Mouse (Mus musculus) ES-Bruce4 (cell line): ENCODE data around the gene Mrpl17.

Experiments used
- CTCF ChIP-seq: IDR thresholded peaks from one replicate; pipeline ENCODE4 v1.8.1; 2011; ENCODE audit warnings: low read depth, low read length
- EP300 ChIP-seq: IDR thresholded peaks from 2 replicates; pipeline ENCODE4 v1.6.1; 2011; ENCODE audit warnings: low read depth, low read length; ENCODE audit not compliant: insufficient read depth

DNA sequence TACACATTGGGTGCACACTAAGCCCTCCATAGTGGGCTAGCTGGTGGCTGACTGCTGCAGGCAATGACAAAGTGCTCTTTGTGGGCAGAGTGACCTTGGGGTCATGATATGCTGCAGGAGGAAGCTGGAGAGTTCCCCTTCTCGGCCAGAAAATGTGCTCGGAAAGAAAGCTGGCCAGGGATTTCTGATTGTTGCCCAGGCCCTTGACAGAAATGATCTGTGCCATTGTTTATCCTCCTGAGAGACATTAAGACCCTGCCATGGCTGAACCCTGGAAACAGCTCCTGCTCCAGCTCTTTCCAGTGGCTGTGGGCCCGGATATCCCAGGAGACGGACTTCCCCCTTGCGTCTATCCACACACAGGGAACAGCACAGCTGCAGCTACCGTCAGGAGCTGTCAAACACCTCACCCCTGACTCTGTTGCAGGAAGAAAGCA lies 43.2 kb downstream of the Mrpl17 start:
- TF ChIP-seq CTCF, result no peak
- no peak for TF ChIP-seq EP300
